Mouse (Mus musculus): ENCODE measurements around the gene Rnf169.
"Not testable (repeated sequence)": the region's sequence is repeated elsewhere in the genome, so short reads cannot be mapped to it uniquely, and the experiment has no call there.

Gene Rnf169

DNA sequence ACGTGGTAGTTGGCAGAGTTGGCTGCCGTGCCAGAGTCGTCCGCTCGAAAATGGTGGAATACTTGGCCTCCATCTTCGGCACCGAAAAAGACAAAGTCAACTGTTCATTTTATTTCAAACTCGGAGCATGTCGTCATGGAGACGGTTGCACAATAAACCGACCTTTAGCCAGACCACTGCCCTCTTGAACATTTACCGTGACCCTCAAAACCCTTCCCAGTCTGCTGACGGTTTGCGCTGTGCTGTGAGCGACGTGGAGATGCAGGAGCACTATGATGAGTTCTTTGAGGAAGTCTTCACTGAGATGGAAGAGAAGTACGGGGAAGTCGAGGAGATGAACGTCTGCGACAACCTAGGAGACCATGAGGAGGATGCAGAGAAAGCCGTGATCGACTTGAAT is 35.2 kb downstream of the Rnf169 start:
- not testable (repeated sequence) for DNase-seq

DNA sequence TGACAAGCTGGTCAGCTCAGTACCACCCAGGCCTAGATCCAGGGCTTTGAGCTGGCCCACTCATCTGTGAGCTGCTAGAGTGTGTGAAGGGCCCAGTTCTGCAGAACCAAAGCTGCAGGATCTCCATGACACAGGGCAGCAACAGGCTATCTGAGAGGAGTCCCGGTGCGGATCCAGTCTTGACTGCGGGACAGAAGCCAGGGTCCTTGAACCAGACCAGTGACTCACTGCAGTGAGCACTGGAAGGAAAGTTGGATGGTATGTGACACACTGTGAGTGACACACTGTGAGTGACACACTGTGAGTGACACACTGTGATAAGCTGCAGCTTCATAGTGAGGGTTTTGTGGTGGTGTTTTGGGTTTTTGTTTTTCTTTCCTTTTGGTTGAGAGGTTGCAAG is 35.7 kb downstream of the Rnf169 start:
- no peak for DNase-seq

DNA sequence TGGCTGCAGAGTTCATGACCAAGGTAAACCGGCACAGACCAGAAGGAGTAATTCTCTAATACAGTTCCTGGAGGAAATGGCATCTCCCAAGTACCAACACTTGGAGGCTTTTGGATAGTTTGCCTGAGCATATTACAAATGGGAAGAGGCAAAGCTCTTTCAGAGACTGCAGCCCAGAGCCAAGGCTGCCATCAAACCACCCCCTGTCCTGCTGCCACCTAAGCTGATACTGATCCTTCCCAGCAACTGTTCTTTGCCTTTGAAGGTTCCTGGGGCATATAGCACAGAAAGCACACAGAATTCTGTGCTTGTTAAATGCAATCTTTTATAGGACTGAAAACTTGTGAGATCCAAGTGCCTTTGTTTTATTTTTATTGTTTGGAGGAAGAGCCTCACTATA is 39.6 kb downstream of the Rnf169 start:
- DNase-seq, result no peak

DNA sequence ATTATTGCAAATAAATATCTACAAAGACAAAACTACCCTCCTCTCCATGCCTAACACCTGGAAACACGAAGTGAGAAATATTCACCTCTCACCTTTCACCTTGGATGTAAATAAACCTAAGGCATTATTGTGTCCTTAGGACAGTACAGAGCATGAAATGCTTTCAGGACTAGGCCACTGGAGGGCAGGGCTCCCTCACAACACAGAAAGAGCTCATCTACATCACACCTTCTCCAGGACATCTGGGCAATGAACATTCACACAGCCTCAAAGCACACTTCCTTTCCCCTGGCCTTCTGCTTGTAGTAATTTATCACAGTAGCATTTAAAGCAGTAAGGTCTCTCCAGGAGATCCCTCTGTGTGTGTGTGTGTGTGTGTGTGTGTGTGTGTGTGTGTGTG is 44.5 kb downstream of the Rnf169 start:
- peak in 1 of 2 experiments; percentile 48 for DNase-seq

DNA sequence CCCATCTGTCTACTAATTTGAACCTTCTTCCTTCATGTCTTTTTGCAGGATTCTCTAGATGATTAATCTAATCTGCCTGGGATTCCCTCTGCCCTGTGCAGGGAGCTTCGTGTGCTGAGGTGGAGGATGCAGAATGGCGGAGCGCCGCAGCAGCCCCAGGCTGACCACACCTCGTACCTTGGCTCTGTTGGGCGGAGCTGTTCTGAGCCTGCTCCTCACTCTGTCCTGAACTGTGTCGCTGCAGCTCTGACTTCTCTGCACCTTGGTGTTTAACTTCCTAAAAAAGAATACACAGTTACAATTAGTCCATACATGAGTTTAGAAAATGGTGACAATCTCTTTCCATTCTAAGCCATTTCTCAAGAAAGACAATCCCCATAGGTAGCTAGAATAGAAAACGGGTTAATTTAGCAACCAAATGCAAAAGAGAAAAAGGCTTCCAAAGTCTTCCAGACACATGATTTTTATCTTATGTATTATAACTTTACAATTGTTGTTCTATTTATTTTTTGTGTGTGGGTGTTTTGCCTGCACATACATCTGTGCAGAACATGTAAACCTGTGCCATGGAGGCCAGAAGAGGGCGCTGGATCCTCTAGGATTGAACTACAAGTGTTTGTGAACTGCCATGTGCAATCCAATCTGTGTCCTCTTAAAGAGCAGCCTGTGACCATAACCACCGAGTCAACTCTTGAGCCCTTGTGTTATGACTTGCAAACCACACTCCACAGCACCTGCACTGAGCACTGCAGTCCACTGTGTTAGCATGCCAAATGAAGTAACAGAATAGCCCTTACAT is 53.1 kb downstream of the Rnf169 start:
- DNase-seq, result peak; percentile 85 to 87

DNA sequence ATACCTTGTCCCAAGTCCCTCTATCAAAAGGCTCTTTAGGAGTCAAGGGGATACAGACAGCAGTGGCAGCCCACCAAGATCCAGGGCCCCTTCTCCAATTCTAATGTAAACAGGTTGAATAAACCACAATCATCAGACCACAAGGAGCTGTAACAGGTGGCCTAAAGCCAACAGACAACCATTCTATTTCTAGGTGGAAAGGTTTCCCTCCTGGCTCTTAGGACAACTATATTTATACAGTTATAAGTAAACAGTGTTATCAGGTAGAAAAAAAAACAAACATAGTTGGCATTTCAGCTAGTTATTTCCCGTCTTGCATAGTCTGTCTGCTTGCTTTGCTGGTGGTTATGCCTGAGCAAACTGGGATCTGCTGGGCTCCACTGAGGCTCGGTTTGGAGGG is 59.8 kb downstream of the Rnf169 start:
- DNase-seq, result no peak

DNA sequence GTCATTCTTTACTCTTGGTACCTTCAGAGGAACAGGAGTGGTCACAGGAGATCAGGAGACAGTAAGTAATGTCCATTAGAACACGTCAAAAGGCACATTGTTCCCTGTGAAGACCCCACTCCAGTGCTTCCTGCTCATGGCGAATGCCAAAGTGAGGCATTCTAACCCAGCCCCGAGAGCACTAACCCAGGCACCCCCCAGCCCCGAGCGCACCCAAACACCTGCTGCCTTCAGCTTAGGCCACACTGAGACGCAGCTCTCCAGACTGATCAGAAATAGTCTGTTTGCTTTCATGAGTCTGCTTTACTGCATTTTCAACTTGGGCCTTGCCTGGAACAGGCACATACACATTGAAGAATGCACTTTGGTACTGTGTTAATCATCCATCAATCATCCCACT is 60.3 kb downstream of the Rnf169 start:
- DNase-seq, result no peak

DNA sequence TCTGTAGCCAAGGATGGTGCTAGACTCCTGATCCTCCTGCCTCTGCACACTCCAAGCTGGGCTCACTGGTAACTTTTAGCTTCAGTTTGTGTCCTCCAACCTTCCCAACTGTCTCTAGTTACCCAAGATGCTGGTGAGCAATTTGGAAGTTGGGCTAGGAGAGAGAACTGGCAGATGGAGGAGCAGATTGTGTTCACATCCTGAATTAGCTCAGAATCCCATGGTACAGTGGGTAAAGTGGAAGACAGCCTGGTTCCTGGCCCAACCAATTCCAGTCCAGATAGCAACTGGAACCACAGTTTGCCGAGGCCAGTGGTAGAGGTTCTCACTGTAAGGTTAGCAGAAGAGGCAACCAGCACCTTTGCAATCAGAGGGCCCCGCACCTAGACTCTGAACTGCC is 61.1 kb downstream of the Rnf169 start:
- DNase-seq, result peak; percentile 48 to 60

DNA sequence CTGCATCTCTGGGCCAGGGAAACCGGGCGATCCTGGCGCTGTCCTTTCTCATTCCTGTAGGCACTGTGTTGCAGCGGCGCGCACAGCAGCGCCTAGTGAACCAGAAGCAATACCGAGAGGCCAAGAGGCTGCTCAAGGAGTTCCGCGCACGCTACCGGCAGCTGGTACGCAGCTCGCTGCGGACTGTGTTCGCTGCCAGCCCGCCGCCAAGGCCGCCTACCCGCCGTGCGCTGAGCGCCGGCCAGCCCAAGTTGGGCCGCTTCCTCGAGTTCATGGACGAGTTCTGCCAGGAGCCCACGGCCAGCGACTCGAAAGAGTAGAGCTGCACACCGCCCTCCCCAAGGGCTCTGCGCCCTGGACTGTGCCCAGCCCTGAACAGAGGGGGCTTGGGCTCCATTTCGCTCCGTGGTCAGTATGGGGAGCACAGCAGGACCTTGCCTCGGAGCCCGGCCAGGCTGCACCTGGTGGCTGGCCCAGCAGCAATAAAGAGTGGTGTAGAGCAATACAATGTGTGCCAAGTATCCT is 62.9 kb downstream of the Rnf169 start:
- peak; percentile 81 to 90 for DNase-seq

DNA sequence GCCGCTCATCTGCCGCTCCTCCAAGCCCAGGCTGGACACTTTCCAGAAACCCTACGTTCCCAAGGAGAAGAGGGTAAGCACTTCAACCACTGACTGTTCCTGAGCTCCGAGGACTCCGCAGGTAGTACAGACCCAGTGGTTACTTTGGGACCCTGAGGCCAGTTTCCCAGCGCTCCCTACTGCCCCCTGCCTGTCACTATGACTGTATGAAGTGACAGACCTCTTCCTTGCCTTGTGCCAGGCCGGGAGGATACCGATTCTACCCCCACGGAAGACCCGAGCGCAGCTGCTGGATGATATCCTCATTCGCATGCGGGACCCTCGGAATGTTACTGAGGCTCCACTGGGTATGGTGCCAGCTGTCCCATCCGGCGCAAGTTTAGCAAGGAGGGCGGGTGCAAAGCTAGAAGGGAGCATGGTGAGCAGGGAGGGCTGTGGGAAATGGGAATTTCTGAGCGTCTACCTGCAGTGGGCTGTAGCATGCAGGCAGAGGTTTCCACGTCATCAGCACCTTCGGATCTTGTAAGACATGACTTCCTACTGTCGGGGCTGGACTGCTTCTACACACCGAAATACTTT is 63.4 kb downstream of the Rnf169 start:
- DNase-seq, result peak; percentile 76 to 84

DNA sequence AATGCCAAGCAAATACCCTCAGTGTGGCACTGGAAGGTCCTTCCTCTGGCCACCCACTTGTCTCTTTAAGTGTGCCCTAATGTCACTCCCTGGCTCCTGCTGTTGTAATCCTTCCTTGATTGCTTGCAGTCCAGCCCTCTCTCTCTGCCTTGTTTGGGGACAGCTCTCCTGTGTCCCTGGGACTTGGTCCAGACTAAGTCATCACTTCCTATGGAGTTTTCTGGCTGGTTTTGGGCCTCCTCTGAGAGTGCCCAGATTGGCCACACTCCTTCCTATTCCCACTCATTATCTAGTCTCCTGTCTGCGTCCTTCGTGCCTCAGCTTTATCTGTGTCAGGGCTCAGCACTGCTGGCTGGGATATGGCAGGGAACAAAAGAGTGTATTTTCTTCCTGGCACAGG is 64.7 kb downstream of the Rnf169 start:
- no peak for DNase-seq

DNA sequence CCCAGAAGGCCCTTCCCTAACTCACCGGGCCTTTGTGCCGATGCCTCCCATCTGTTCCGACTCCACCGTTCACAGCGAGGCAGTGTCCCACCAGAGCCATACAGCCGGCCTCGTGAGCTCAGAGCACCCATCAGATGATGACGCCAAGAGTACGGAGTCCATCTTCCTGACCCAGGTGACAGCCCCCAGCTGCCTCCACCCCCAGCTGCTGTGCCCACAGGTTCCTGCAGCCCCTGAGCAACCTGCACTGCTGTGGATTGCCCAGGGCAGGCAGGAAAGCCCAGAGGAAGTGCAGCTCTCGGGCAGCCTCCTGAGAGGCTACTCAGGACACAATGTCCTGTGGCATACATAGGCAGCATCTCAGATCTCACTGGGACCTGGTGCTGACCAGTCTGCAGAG is 65.9 kb downstream of the Rnf169 start:
- DNase-seq, result no peak

DNA sequence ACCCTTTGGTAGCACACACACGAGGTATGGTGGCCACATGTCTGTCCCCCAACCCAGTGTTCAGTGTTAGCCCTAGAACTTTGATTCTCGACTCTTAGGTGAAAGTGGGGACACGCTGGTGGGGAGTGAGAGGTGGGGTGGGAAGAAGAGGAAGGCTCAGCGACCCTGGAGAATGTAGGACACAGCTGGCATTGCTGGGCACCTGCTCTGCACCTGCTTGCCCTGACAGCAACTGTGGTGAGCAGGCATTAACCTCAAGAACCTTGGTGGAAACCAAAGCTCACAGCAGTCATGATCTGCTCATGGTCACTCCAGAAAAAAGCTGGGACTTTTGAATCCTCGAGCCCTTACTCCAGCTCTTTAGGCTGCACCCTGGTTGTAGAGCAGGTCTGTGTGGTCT is 69.2 kb downstream of the Rnf169 start:
- DNase-seq, result no peak

DNA sequence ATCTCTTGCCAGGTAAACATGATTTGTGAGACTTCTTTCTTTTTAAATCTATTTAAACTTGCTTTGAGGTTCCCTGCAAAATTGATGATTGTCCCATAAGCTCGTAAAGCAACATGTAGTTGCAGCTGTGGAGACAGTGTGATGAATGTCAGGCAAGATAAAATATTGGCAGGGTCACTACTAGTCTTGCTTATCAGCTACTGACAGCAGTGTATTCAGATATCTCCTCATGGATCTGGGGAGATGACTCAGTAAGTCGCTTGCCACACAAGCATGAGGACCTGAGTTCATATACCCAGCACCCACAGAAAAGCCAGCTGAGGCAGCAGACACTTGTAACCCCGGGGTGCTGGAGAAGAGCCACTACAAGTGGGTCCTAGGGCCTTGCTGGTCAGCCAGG is 72.8 kb downstream of the Rnf169 start:
- DNase-seq, result no peak

DNA sequence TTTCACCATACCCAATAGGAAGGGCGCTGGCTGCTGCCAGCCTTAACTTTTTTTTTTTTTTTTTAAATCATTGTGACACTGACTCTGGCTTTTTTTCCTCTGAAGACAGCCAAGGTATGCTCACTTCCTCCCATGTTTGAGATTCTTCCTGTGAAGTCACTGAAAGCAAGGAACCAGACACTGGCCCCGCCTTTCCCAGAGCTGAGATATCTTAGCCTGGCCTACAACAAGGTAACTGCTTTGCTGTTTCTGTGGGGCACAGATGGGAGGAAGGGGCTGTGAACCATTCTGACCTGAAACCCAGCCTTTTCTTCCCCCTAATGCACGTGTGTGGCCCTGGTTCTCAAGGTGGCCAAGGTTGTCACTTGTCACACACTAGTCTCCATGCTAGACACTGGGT is 73.9 kb downstream of the Rnf169 start:
- no peak for DNase-seq

DNA sequence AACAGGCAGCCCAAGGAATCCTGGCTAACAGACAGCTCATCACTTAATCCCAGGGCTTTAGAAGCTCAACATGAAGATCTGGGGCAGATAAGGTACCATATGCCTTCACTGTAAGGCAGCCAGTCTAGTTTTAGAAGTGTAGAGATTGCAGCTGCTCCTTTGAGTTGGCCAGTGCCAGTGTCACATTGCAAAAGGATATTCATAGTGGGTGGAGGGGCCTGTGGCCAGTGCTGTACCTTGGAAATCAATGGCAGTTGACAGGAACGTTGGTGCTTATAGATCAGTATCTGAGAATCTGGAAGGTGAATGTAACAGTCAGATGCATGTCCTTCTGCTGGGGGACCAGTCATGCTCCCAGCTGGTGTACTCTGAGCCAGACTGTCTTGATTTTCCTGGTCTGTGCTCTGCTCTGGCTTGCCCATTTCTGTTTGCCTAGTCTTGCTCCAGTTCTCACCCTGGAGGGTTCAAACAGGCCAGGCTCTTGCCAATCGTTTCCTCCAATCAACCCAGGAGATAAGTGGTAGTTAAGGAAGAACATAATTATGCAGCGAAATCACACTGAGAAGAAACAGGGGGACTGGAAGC is 75.7 kb downstream of the Rnf169 start:
- DNase-seq, result peak in 1 of 2 experiments; percentile 35

DNA sequence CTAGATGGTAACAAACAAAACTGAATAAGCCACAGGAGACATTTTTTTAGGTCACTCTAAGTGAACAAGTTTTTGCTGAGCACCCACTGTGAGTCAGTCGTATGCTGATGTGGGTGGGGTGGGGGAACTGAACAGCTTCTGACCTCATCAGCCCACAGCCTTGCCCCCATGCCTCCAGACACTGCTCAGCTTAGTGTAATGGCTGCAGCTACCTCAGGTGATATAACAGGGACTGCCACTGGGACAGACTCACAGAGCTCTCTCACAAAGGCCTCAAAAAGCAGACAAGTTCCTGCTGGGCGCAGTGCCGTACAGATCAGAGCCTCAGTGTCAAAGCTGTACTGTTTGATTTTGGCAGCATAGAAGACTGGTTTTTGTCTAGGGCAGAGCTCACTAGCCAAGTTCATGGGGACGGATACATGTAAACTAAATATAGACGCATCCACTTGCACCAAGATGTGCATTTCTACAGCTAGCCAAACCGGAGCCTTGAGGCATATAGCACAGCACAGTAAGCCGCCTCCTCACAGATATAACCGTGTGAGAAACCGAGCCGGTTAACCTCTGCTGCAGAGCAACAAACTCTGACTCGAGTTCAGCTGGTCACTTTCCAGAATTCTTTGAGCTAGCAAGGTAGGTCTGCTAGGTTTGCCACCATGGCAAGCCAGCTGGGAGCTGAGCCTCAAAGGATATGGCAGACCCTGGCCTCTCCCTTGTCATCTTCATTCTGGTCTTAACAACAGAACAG is 77.2 kb downstream of the Rnf169 start:
- DNase-seq, result no peak

DNA sequence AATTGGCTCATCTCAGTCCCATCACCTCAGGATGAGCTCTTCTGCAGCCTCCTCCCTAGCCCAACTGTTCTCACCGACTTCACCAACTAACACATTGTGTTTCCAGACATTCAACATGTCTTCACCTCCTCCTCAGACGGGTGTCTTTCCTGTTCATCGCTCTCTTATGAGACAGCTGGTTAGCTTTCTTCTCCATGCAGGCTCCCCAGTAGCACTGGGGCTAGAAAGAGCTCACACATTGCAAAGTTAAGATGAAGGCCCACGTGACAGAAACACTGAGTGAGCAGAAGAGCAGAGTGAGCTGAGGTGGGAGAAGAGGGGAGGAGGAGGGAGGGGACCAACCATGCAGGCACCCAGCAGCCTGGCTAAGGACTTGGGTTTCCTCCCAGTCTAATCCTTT is 78.0 kb downstream of the Rnf169 start:
- no peak for DNase-seq

DNA sequence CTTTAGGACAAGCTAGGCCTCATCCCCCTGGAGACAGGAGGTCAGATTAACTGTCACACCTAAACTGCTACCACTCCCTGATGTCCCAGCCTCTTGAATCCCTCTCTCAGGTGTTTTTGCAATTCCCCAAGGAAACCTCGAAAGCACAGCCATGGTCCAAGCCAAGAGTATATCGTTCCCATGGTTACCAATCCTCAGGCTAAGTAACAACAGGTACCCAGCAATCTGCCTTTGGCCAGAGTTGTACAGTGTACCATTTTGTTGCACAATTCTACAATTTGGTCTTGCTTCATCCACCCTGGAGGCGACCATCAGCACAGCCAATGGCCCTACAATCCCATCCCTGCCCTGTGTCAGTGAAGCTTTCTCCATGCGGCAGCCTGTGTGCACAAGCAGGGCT is 83.3 kb downstream of the Rnf169 start:
- DNase-seq, result no peak

DNA sequence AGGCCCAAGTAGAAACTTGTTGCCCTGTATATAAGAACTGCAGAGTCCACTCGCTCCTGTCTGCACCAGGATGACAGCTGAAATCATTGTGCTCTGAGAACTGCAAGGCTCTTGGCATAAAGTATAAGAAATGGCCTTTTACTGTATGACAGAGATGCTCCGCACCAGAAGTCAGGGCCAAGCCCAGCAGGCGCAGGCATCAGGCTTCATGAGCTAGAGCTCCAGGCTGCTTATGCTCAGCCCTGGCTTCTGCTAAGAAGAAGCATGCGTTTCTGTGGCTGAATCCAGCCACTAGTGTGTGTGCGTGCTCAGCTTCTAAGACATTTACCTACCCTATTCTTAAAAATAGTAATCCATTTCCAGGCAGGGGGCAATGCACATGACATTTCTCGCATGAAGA is 85.8 kb downstream of the Rnf169 start:
- peak; percentile 54 to 75 for DNase-seq

DNA sequence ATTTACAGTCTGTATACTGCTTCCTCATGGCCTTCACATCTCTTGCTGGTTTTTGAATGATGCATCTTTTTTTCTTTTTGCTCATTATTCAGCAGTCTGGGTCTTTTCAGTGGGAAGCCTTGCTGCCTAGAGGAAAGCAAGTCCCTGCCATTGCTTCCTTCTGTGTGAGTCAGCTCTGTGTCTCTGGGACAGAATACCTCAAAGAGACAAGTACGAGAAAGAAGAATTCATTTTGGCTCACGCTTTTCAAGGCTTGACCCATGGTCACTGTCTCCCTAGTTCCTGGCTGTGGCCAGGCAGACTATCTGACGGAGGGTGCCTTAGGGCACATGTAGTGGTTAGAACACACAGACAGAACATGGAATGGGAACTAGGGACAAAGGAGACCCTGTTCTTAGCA is 86.3 kb downstream of the Rnf169 start:
- DNase-seq, result no peak

DNA sequence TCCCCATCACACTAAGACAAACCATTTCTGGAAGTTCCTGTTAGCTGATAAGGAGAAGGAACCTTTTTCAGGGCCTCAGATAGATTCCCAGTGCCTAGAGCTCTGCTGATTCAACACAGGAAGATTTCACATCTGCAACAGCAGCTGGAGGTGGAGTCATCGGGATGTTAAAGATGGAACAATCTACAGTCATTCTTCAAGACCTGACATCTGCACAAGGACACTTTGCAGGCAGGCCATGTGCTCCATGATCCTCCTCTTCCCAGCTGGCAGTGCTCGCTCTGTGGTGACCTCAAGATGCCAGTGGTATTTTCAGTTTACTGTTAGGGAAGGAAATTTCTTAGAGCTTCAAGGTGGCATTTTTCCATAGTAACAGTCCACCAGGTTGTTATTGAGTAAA is 87.9 kb downstream of the Rnf169 start:
- no peak for DNase-seq

DNA sequence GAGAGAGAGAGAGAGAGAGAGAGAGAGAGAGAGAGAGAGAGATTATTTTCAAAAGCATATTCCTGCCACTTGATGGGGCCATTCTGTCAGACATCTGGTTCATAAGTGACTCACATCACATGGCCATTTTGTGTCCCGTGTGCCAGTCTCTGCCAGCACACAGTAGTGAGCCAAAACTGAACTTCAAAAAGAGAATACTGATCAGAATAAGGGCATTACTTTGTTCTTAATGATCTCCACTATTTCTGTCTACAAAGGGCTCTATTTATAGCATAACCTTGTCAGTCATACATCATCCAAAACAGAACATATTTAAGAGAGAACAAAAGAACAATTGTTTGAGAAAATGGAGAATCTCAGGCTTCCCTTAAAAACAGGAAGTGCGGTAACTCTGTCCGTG is 88.8 kb downstream of the Rnf169 start:
- no peak for DNase-seq
